Mouse (Mus musculus) inflammation-experienced regulatory T-cells, adult 6 months (primary cell): ENCODE data around the gene Hist4h4. TPM values are rescaled to one million over a fixed set of nuclear protein-coding genes. Genes with fewer than 3 reads are reported as not detected.

ENCODE experiments used
- ATAC-seq: one replicate; pipeline ENCODE4 v1.8.0; 2017
- polyA plus RNA-seq, 3 experiments: library from polyadenylated mRNA; unstranded; fragments of 100-300 nt; shearing (Covaris generic); gene quantifications; one replicate each; pipeline ENCODE4 v1.2.1; 2017

Hist4h4 gene
- polyA plus RNA-seq, 3 experiments from 2014 or later = 0.85 to 2.9 (median 2.8) TPM

DNA sequence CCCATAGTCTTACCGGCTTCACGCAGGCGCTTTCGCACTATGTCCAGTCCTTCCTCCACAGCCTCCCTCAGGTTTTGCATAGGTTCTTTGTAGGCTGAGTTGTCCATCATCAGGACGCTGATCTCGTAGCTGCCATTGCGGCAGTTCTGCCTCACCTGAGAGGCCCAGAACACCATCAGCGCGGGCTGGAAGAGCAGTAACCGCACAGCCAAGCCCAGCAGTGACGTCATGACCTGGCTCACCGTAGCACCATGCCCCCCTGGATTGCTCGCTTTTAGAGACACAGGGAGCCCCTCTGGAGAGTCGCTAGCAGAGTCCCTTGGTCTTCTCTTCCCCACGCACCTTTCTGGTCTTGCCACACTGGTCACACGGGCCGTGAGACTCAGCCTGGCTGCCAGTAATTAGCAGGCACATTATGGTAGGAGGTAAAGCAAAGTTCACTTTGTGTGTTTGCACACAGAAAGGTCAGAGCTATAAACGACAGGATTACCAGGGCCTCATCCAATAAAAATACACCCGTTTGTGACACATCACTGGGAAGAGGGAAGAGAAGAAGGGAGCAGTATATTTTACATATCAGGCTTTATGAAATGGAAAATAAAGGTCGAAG, 22.7 kb downstream of the Hist4h4 start, which contains the start of gene Gucy2c:
TSS of gene Gucy2c (minus strand) at position 389 of the 610 bp plus-strand sequence.
- ATAC-seq = no peak

DNA sequence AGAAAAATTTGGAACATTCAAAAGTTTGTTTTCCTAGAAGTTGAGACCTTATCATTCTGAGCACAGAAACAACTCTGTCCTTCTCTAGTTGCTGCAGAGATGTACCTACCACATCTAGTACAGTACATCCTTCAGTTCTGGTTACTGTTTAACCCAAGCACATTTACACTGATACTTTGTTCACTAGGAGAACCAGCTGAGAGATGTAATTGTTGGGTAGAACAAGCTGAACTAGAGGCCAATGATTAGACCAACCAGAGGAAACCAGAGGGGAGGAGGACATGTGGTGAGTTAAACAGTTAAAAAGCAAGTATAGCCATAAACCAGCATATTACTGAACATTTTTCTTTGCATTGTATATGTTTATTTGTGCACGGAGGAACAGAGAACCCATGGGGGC, 27.8 kb downstream of the Hist4h4 start:
- no peak for ATAC-seq

DNA sequence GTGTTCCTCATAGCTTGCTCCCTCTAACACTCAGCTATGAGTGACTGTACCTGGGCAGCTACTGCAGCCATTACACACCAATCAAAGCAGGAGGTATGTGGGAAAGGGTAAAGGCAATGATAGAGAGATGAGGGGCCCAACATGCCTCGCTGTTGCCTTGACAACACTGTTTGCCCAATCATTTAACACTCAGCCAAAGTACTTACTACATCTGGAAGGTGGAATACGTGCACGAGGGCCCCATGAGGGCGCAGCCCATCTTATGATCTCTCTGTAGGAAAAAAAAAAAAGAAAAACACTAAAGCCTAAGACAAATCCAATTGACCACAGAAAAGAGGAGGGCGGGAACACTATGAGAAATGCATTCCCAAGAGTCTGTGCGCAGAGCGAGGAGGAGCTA, 34.4 kb downstream of the Hist4h4 start:
- ATAC-seq = no peak

DNA sequence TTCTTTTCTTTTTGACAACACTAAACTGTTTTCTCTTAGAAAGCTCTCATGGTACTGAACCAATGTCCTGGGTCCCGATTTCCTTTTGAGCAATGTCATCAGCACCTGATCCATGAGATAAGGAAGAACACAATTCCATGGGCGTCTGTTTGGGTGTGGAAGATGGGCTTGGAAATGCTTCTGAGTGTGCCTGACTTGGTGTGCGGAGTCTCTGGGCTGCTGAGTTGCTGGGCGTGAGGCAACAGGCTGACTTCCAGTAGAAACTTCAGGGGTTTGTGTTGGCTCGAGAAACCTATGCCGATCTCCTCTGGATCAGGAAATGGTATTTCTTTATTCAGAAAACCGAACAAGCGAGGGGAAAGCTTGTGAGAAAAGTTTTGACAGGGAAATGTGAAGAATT, 35.1 kb downstream of the Hist4h4 start:
- ATAC-seq = no peak

DNA sequence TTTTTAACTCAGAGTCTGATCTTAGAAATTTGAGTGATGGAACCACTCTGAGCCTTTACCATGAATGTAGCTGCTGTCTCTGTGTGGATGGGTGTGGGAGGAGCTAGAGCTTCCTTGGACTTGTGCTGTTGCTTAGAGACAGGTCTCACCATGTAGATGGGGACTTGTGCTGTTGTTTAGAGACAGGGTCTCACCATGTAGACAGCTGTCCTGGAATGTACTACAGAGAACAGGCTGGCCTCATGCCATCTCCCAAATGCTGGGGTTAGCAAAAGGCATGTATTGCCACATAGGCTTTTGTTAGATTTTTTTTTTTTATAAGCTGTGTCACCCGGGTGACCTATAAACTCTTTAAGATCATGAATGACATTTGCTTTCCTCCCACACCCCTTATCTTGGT, 40.3 kb downstream of the Hist4h4 start:
- no peak for ATAC-seq

Other genes starting within 250 kb of the Hist4h4 start
- gene Plbd1, start 142.5 kb downstream of the Hist4h4 start, polyA plus RNA-seq = 1 to 10 TPM in 1 of 3 experiments, under 1 TPM in 2; 0.48 to 3.6 (median 0.65) TPM
- not detected for gene Gucy2c, start 22.6 kb downstream of the Hist4h4 start, polyA plus RNA-seq
- 100 to 1,000 TPM; 112 to 120 (median 112) TPM for gene H2afj, start 3.8 kb upstream of the Hist4h4 start, polyA plus RNA-seq
- gene BC049715, start 23.2 kb upstream of the Hist4h4 start, polyA plus RNA-seq = 1 to 10 TPM in 1 of 3 experiments, under 1 TPM in 2; 0.44 to 2.3 (median 0.62) TPM
- 10 to 100 TPM; 48.1 to 74.9 (median 72.6) TPM for gene Wbp11, start 23.8 kb upstream of the Hist4h4 start, polyA plus RNA-seq
- under 1 TPM in 1 of 3 experiments, not detected in 2; 0.82 TPM for gene Smco3, start 31.0 kb upstream of the Hist4h4 start, polyA plus RNA-seq
- 1 to 10 TPM in 2 of 3 experiments, not detected in 1; 1.5 to 2.3 TPM for gene Art4, start 53.3 kb upstream of the Hist4h4 start, polyA plus RNA-seq
- gene Mgp, start 71.4 kb upstream of the Hist4h4 start, polyA plus RNA-seq = not detected
- 1 to 10 TPM; 1.1 to 2.1 (median 1.1) TPM for gene Erp27, start 117.8 kb upstream of the Hist4h4 start, polyA plus RNA-seq
- not detected for gene Pde6h, start 119.4 kb upstream of the Hist4h4 start, polyA plus RNA-seq
- gene Arhgdib, start 137.5 kb upstream of the Hist4h4 start, polyA plus RNA-seq = 1,000 to 10,000 TPM; 2,255 to 2,929 (median 2,357) TPM